Mouse (Mus musculus): ENCODE measurements at regions not wholly inside any gene's neighbourhood (a gene's known extent, or its start where the extent isn't known, plus 50 kb on each side); places are given as distances from the start of the nearest gene placed in this dataset.

DNA sequence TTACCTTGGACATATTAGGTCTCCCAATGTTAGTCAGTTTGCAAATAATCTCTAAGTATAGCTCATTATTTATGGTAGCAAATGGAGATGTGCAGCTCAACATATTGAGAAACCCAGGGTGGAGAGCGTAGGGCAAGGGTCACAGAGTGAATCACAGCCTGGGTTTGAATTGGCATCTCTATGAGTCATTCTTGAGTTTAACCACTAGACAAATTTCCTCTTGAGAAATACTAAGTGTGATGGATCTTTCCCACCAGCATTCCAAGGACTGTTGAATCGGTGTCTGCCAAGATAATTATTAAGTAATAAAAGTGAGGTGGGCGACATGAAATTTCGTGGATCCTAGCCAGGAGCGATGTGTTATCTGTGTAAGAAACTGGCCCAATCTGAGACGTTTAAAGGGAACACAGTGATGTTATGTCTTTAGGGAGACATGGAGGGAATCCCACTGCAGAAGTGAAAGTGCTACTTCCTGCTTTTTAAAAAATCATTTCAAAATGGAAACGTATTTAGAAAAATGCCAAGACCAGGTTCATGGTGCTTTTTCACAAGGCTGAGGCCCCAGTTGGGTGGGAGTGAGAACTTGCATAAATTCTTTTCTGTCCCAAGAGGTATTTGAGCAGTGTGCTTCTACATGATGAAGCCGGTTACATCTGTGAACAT is 251.3 kb upstream of the Ptger4 start:
- no peaks in the 10 kb centered on the region for H3K9me3 ChIP-seq (ENCODE audit: control insufficient read depth, low read length)
- WGBS: 89% methylated on average over 8 of the region's 8 CpGs
- no peak overlapping the region for H3K9ac ChIP-seq (ENCODE audit: low read length)
- H3K4me1 ChIP-seq (ENCODE audit: control insufficient read depth, insufficient read depth, low read length): no peaks in the 10 kb centered on the region
- H3K4me3 ChIP-seq (ENCODE audit: low read depth, low read length): no peak overlapping the region
- H3K27ac ChIP-seq (ENCODE audit: low read depth, low read length): no peak overlapping the region
- DNase-seq (ENCODE audit: low spot score) (no peak), ATAC-seq (ENCODE audit: insufficient read depth, low FRiP score, low TSS enrichment) (no peak)
- no peaks in the 10 kb centered on the region for H3K27me3 ChIP-seq (ENCODE audit: control insufficient read depth, insufficient read depth, low read length)
- H3K36me3 ChIP-seq (ENCODE audit: control insufficient read depth, insufficient read depth, low read length): no peaks in the 10 kb centered on the region
- H3K4me2 ChIP-seq (ENCODE audit: low read depth): no peak overlapping the region

DNA sequence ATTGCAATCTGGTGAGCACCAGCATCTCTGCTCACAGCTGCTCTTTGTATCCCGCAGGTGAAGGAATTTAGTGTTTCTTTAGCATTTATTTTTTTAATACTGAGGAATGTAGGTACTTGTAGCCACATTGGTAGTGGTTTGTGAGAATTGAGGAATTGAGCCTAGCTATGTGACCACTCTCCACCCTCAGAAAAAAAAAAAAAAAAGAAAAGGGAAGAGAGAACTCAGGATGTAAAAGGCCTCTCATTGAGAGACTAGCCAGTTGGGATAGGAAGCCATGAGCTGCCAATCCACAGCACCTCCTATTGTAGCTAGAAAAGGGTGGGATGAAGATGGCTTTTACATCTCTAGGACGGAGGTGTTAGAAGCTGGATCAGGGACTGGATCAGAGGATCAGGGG is 252.0 kb upstream of the Ptger4 start:
- no peaks in the 10 kb centered on the region for H3K9me3 ChIP-seq (ENCODE audit: control insufficient read depth, low read length)
- no peaks in the 10 kb centered on the region for H3K4me1 ChIP-seq (ENCODE audit: control insufficient read depth, insufficient read depth, low read length)
- ATAC-seq (ENCODE audit: insufficient read depth, low FRiP score, low TSS enrichment): no peak
- no peak for DNase-seq (ENCODE audit: low spot score)
- 89% methylated on average over 2 of the region's 2 CpGs for WGBS
- no peak overlapping the region for H3K27ac ChIP-seq (ENCODE audit: low read depth, low read length)
- no peak overlapping the region for H3K4me2 ChIP-seq (ENCODE audit: low read depth)
- H3K4me3 ChIP-seq (ENCODE audit: low read depth, low read length): no peak overlapping the region
- H3K27me3 ChIP-seq (ENCODE audit: control insufficient read depth, insufficient read depth, low read length): no peaks in the 10 kb centered on the region
- no peaks in the 10 kb centered on the region for H3K36me3 ChIP-seq (ENCODE audit: control insufficient read depth, insufficient read depth, low read length)
- no peak overlapping the region for H3K9ac ChIP-seq (ENCODE audit: low read length)

DNA sequence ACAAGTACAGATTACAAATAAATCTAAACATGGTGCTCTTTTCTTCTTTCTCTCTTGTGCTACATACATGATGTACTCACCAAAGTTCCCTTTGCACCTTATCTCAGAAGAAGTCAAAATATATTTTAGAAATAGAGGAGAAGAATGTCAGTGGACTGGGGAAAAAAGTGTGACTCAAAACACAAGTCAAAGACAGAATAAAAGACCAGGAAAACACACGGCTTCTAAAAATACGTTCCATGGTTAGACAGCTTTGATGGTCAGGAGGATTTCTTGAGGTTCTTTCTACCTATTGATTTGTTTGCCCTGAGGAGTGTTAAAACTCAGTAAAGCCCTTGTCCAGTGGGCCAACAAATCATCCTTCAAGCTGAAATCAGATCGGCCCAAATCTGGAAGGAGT is 260.5 kb upstream of the Ptger4 start:
- Histone ChIP-seq H3K27me3 (ENCODE audit: control insufficient read depth, insufficient read depth, low read length) (no peaks in the 10 kb centered on the region), H3K4me1 (ENCODE audit: control insufficient read depth, insufficient read depth, low read length) (no peaks in the 10 kb centered on the region), H3K27ac (ENCODE audit: low read depth, low read length) (no peak overlapping the region), H3K9me3 (ENCODE audit: control insufficient read depth, low read length) (no peaks in the 10 kb centered on the region), H3K9ac (ENCODE audit: low read length) (no peak overlapping the region), H3K4me2 (ENCODE audit: low read depth) (no peak overlapping the region), H3K36me3 (ENCODE audit: control insufficient read depth, insufficient read depth, low read length) (no peaks in the 10 kb centered on the region), H3K4me3 (ENCODE audit: low read depth, low read length) (no peak overlapping the region)
- WGBS: 85% methylated on average over 3 of the region's 3 CpGs
- DNase-seq (ENCODE audit: low spot score) (no peak), ATAC-seq (ENCODE audit: insufficient read depth, low FRiP score, low TSS enrichment) (no peak)

DNA sequence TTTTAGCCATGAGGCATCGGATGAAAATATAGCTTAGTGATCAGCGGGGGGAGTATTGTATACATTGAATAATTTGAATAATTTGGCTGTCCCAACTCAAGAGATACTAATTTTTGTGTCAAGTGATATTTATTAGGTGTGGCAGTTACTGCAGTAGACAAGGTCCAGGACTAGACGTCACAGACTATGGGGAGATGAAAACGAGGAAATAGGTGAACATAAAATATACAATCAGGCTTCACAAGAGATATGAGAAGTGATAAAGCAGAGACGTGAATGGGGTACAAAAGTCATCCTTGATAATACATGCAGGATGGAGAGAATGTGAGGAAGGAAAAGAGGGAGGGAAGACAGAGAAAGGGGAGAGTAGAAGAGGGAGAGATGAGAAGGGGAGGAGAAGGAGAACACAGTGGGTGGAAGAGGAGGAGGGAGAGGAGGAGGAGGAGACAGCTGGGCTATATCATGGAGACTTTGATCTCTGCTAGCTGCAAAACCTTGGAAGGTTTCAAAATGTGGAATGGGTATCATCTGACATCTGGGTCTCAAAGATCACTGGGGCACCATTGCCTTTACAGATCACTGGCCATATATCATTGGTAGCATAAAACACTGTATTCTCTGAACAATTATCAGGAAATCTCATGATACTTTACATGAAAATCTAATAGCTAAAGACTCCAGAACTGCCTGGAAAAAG is 263.0 kb upstream of the Ptger4 start:
- ATAC-seq (ENCODE audit: insufficient read depth, low FRiP score, low TSS enrichment): no peak
- no peaks in the 10 kb centered on the region for H3K27me3 ChIP-seq (ENCODE audit: control insufficient read depth, insufficient read depth, low read length)
- H3K9ac ChIP-seq (ENCODE audit: low read length): no peak overlapping the region
- no peaks in the 10 kb centered on the region for H3K4me1 ChIP-seq (ENCODE audit: control insufficient read depth, insufficient read depth, low read length)
- no peaks in the 10 kb centered on the region for H3K9me3 ChIP-seq (ENCODE audit: control insufficient read depth, low read length)
- DNase-seq (ENCODE audit: low spot score): no peak
- H3K4me3 ChIP-seq (ENCODE audit: low read depth, low read length): no peak overlapping the region
- no peaks in the 10 kb centered on the region for H3K36me3 ChIP-seq (ENCODE audit: control insufficient read depth, insufficient read depth, low read length)
- no peak overlapping the region for H3K4me2 ChIP-seq (ENCODE audit: low read depth)
- 92% methylated on average over 5 of the region's 5 CpGs for WGBS
- H3K27ac ChIP-seq (ENCODE audit: low read depth, low read length): no peak overlapping the region

DNA sequence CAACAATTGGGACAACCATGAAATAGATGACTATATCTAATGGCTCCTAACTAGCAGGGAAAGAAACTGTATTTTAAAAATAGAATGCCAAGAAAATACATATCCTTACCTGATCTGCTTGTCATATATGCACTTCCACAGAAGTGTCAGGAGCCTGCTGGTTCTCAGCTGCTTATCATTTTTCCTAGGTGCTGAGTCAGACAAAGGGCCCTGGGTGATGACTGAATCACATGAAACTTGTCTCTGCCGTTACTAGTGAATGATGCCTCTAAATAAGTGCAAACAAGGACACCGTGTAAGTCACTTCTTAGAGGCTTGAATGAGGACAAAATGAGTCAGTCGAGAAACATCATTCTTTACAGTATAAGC is 263.5 kb upstream of the Ptger4 start:
- ATAC-seq (ENCODE audit: insufficient read depth, low FRiP score, low TSS enrichment): no peak
- 90% methylated on average over 3 of the region's 3 CpGs for WGBS

DNA sequence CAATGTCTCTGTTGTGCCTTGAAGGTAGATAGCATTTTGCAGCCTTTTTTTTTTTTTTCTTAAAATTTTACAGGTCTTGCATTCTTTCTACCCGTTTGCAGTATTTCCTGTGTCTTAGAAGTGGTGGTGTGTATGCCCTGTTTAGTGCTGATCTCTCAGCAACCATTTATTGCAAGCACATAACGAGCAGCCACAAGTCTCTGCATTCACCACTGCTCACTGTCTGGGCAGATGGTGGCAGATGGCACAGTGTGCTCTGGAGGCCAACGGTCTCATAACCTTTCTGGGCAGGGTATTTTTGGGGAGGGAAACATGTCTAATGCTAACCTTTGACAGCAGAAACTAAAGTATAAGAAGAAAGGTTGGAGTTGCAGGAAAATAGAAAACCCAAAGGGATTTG is 266.1 kb upstream of the Ptger4 start:
- WGBS: 61% methylated on average over 3 of the region's 3 CpGs
- ATAC-seq (ENCODE audit: insufficient read depth, low FRiP score, low TSS enrichment): no peak
- no peak overlapping the region for H3K9ac ChIP-seq (ENCODE audit: low read length)

More for the DNA sequence above, 263.5 kb upstream of the Ptger4 start:
- H3K9ac ChIP-seq (ENCODE audit: low read length): no peak overlapping the region
- H3K36me3 ChIP-seq (ENCODE audit: control insufficient read depth, insufficient read depth, low read length): no peaks in the 10 kb centered on the region
- no peaks in the 10 kb centered on the region for H3K27me3 ChIP-seq (ENCODE audit: control insufficient read depth, insufficient read depth, low read length)
- H3K27ac ChIP-seq (ENCODE audit: low read depth, low read length): no peak overlapping the region
- H3K9me3 ChIP-seq (ENCODE audit: control insufficient read depth, low read length): no peaks in the 10 kb centered on the region
- DNase-seq (ENCODE audit: low spot score): no peak
- H3K4me1 ChIP-seq (ENCODE audit: control insufficient read depth, insufficient read depth, low read length): no peaks in the 10 kb centered on the region
- no peak overlapping the region for H3K4me2 ChIP-seq (ENCODE audit: low read depth)
- H3K4me3 ChIP-seq (ENCODE audit: low read depth, low read length): no peak overlapping the region

DNA sequence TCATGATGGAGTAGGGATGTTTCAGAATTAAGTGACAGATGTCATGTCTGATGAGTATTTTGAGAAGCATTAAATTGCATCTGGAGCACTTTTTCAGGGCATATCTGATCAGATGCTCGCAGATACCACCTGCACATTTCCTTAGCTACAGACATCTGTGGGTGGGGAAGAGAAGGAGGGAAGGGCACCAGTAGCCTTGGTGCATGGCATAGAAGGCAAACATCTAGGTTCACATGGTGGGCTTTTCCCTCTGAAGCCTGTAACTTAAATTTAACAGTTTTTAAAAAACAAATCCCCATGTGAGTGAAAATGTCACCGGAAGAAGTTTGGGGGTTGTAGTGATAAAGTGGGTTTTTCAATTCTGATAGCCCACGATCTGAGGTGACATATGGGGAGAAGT is 267.1 kb upstream of the Ptger4 start:
- WGBS: 81% methylated on average over 3 of the region's 3 CpGs
- no peak for ATAC-seq (ENCODE audit: insufficient read depth, low FRiP score, low TSS enrichment)

More for the DNA sequence above, 266.1 kb upstream of the Ptger4 start:
- no peak overlapping the region for H3K27ac ChIP-seq (ENCODE audit: low read depth, low read length)
- no peaks in the 10 kb centered on the region for H3K9me3 ChIP-seq (ENCODE audit: control insufficient read depth, low read length)
- no peaks in the 10 kb centered on the region for H3K27me3 ChIP-seq (ENCODE audit: control insufficient read depth, insufficient read depth, low read length)
- H3K4me1 ChIP-seq (ENCODE audit: control insufficient read depth, insufficient read depth, low read length): no peaks in the 10 kb centered on the region
- H3K4me3 ChIP-seq (ENCODE audit: low read depth, low read length): no peak overlapping the region
- no peak for DNase-seq (ENCODE audit: low spot score)
- no peaks in the 10 kb centered on the region for H3K36me3 ChIP-seq (ENCODE audit: control insufficient read depth, insufficient read depth, low read length)
- no peak overlapping the region for H3K4me2 ChIP-seq (ENCODE audit: low read depth)

DNA sequence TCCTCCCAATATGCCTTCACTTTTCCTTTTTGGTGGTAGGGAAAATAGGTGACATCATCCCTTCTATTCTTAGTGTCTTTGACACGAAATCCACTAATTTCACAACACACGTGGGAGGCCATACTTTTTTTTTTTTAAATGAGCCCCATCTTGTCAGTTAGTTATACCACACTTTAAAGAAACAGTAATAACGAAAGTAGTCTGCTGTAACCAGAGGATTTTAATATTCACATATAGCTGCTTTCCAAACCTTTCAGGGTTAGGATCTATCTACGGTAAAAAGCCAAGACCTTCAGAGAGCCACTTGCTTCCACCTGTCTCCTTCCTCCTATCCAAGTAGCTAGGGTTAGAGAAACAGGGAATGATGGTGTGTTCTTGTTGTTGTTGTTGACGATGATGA is 268.6 kb upstream of the Ptger4 start:
- Histone ChIP-seq H3K36me3 (ENCODE audit: control insufficient read depth, insufficient read depth, low read length) (no peaks in the 10 kb centered on the region), H3K27me3 (ENCODE audit: control insufficient read depth, insufficient read depth, low read length) (no peaks in the 10 kb centered on the region), H3K4me3 (ENCODE audit: low read depth, low read length) (no peak overlapping the region), H3K9me3 (ENCODE audit: control insufficient read depth, low read length) (no peaks in the 10 kb centered on the region), H3K27ac (ENCODE audit: low read depth, low read length) (no peak overlapping the region), H3K9ac (ENCODE audit: low read length) (no peak overlapping the region), H3K4me1 (ENCODE audit: control insufficient read depth, insufficient read depth, low read length) (no peaks in the 10 kb centered on the region), H3K4me2 (ENCODE audit: low read depth) (no peak overlapping the region)
- no peak for ATAC-seq (ENCODE audit: insufficient read depth, low FRiP score, low TSS enrichment)
- no peak for DNase-seq (ENCODE audit: low spot score)
- 88% methylated on average over 5 of the region's 5 CpGs for WGBS

More for the DNA sequence above, 267.1 kb upstream of the Ptger4 start:
- Histone ChIP-seq H3K4me2 (ENCODE audit: low read depth) (no peak overlapping the region), H3K9me3 (ENCODE audit: control insufficient read depth, low read length) (no peaks in the 10 kb centered on the region), H3K27ac (ENCODE audit: low read depth, low read length) (no peak overlapping the region), H3K4me1 (ENCODE audit: control insufficient read depth, insufficient read depth, low read length) (no peaks in the 10 kb centered on the region), H3K27me3 (ENCODE audit: control insufficient read depth, insufficient read depth, low read length) (no peaks in the 10 kb centered on the region), H3K36me3 (ENCODE audit: control insufficient read depth, insufficient read depth, low read length) (no peaks in the 10 kb centered on the region), H3K9ac (ENCODE audit: low read length) (no peak overlapping the region), H3K4me3 (ENCODE audit: low read depth, low read length) (no peak overlapping the region)
- no peak for DNase-seq (ENCODE audit: low spot score)

DNA sequence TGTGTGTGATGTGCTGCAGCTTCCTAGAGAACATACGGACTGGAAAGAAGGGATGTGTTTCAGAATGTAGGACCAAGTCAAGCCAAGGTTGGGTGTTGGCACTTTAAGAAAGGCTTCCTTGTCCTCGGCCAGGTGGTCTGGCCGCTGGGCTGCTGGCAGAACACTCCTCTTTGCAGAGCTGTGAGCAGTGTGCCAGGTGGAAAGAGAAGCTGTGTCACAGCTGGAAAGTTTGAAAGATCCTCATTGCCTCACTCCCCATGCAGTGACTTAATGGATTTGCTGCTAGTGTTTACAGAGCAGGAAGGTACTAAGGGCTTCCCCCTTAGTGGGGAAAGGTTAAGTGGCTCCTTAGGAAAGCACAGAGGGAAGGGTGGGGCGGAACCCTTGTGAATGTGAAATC is 269.2 kb upstream of the Ptger4 start:
- no peaks in the 10 kb centered on the region for H3K27me3 ChIP-seq (ENCODE audit: control insufficient read depth, insufficient read depth, low read length)
- DNase-seq (ENCODE audit: low spot score): no peak

More for the DNA sequence above, 269.2 kb upstream of the Ptger4 start:
- Histone ChIP-seq H3K4me2 (ENCODE audit: low read depth) (no peak overlapping the region), H3K4me1 (ENCODE audit: control insufficient read depth, insufficient read depth, low read length) (no peaks in the 10 kb centered on the region), H3K27ac (ENCODE audit: low read depth, low read length) (no peak overlapping the region), H3K4me3 (ENCODE audit: low read depth, low read length) (no peak overlapping the region), H3K9ac (ENCODE audit: low read length) (no peak overlapping the region), H3K9me3 (ENCODE audit: control insufficient read depth, low read length) (no peaks in the 10 kb centered on the region), H3K36me3 (ENCODE audit: control insufficient read depth, insufficient read depth, low read length) (no peaks in the 10 kb centered on the region)
- no peak for ATAC-seq (ENCODE audit: insufficient read depth, low FRiP score, low TSS enrichment)
- WGBS: 67% methylated on average over 4 of the region's 4 CpGs
